Mouse (Mus musculus) gastrocnemius, postnatal 36 days (tissue): ENCODE measurements around the gene Tmc8. TPM values are rescaled to one million over a fixed set of nuclear protein-coding genes. Genes with fewer than 3 reads are reported as not detected.

ENCODE experiments used
- DNase-seq, 2 experiments: peaks; one replicate each; pipeline ENCODE4 v3.0.0; 2022
- intact Hi-C: fragments of 180-260 bp; cut with DNase I; formaldehyde crosslinking; loops from one replicate; pipeline ENCODE4 v1.15.1; 2025
- long read RNA-seq, 2 experiments: library from polyadenylated mRNA; stranded (forward); transcript quantifications; one replicate each; pipeline ENCODE4 v2.0.0; 2021
- total RNA-seq, 2 experiments: library from RNA; stranded (reverse); gene quantifications; 2 replicates each; pipeline ENCODE4 v1.2.3; 2021

Tmc8 gene
- total RNA-seq: 1 to 10 TPM; 1.2 to 1.7 TPM
- long read RNA-seq, experiment 1: 0 reads
- long read RNA-seq, experiment 2, partial matches to known transcripts: 0 of 1 reads
- long read RNA-seq, experiment 2, other reads (novel, unspliced or antisense): 1 of 1 reads

GRCm38 (mm10) chr11:117781993-117782704 lies at the start of gene Tmc8, which contains the start of gene Tmc6:
TSS of gene Tmc8 (plus strand) at chr11:117782076.
TSS of gene Tmc6 (minus strand) at chr11:117782198.
- intact Hi-C loops: no loop called here
- no peak for DNase-seq

GRCm38 (mm10) chr11:117736037-117736689 lies 45.7 kb upstream of the Tmc8 start:
- DNase-seq: no peak
- intact Hi-C loops: no loop called here

GRCm38 (mm10) chr11:117738123-117738522 lies 43.8 kb upstream of the Tmc8 start:
- intact Hi-C loops: no loop called here
- no peak for DNase-seq

DNA sequence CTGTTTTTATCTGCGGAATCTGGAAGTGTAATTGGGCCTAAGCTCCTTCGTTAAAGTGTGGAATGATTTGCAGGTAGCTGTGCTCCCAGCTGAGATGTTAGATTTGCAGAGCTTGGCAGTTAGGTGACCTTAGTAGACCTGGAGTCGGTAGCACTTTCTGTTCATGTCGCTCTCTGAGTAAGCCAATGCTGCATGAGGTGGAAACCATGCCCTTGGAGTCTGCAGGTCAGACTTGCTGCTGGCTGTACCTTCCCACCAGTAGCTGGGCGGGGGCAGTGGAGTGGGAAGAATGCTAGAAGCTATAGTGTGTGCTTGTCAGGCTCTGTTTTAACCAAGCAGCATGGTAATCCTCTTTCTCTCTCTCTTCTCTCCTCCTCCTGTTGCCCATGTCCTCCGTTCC lies 40.7 kb upstream of the Tmc8 start:
- no peak for DNase-seq
- intact Hi-C loops: no loop called here

DNA sequence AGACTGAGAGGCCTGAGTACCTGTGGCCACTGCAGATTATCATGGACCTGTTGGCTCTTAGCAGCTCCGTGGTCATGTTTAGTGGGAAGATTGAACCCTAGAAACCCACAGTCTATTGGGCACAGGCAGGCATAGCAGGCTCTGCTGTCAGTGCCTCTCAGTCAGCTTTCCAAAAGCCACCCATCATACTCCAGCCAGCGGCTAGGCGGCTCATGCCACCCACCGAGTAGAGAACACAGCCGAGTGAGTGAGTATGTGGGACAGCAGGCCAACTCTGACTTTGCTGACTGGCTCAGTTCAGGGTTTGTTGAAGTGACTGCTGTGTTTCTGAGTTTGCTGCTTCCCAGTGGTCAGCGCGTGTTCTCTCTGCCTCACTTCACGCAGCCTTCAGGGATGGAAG lies 39.6 kb upstream of the Tmc8 start:
- DNase-seq: no peak
- intact Hi-C loops: no loop called here

GRCm38 (mm10) chr11:117742715-117743114 lies 39.2 kb upstream of the Tmc8 start:
- DNase-seq: no peak
- intact Hi-C loops: no loop called here

DNA sequence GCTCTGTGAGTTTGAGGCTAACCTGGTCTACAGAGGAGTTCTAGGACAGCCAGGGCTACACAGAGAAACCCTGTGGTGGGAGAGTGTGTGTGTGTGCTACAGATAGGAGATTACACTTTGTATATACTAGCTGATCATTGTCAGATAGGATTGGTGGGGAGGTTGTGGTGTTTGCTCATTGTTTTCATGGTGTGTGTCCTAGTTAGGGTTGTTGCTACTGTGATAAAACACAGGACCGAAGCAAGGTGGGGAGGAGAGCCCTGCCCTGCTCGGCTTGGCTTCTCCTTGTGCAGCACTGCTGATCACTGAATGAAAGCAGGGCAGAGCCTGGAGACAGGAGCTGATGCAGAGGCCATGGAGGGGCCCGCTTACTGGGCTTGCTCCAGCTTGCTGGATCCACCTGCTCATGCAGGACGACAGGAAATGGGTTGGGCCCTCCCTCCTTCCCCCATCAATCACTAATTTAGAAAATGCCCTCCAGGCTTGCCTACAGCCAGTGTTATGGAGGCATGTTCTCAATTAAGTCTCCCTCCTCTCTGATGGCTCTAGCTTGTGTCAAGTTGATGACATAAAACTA lies 38.3 kb upstream of the Tmc8 start:
- intact Hi-C loops: no loop called here
- no peak for DNase-seq

- DNase-seq: no peak
- intact Hi-C loops: no loop called here
Observed at GRCm38 (mm10) chr11:117748628-117749027, 33.2 kb upstream of the Tmc8 start.

- intact Hi-C loops: no loop called here
- peak; percentile 31 to 43 for DNase-seq
Observed at GRCm38 (mm10) chr11:117749414-117749813, 32.5 kb upstream of the Tmc8 start.

- peak in 1 of 2 experiments; percentile 13 for DNase-seq
- intact Hi-C loops: no loop called here
Observed at GRCm38 (mm10) chr11:117751544-117751943, 30.3 kb upstream of the Tmc8 start.

- intact Hi-C loops: no loop called here
- no peak for DNase-seq
Observed at GRCm38 (mm10) chr11:117755891-117756290, 26.0 kb upstream of the Tmc8 start.

- peak in 1 of 2 experiments; percentile 21 for DNase-seq
- intact Hi-C loops: no loop called here
Observed at GRCm38 (mm10) chr11:117759267-117759666, 22.6 kb upstream of the Tmc8 start.

GRCm38 (mm10) chr11:117760374-117761119 lies 21.3 kb upstream of the Tmc8 start:
- intact Hi-C loops: no loop called here

GRCm38 (mm10) chr11:117761801-117762200 lies 20.1 kb upstream of the Tmc8 start:
- intact Hi-C loops: no loop called here
- DNase-seq: no peak

More at GRCm38 (mm10) chr11:117760374-117761119, 21.3 kb upstream of the Tmc8 start:
- DNase-seq: peak in 1 of 2 experiments; percentile 13

DNA sequence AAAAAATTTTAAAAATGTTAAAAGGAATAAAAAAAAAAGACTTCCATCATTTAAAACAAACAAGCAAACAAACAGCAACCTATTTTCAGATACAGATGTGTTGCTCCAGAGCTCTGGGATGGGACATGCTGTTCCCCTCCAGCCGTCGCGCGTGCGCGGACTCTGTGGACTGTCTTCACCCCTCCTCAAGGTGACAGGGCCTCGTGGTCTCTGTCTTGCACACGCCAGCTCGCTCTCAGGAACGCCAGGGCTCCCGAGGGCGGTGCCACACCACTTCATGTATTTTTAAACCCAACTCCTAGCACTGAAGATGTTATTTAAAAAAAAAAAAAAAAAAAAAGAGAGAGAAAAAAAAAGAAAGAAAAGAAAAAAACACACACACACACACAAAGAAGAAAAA lies 19.6 kb upstream of the Tmc8 start:
- intact Hi-C loops: no loop called here
- no peak for DNase-seq

DNA sequence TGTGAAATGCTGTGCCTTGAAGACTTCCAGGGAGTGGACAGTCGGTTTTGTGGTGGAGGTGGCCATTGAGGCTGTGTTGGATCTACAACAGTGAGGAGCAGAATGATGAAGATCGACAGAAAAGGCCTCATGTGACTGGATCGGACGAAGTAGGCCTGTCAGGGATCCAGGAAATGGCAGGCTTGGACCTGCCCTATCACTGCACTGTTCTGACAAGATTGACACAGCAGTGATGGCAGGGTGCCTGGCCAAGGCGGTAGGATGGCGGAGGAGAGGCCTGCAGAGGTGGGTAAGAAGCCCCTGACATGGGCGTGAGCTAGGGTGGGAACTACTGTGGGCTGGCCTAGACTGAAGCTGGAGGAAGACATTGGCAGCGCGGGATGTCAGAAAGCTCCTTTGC lies 17.6 kb upstream of the Tmc8 start:
- intact Hi-C loops: no loop called here
- DNase-seq: no peak

DNA sequence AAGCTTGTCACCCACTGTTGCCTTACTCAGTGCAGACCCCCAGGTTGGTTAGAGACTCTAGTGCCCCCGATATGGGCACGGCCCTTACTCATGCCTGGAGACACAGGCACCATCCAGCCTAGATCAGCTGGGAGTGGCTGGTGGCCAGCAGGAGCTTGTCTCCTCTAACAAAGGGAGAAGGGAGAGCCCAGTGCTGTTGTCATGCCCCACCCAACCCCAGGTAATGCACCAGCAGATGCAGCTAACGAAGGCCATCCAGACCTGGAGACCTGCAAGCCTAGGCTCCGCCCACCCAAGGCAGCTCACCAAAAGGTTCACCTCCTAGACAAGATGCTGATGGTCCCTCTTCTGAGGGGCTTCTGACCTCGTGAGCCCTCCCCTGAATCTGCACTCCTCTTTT lies 16.5 kb upstream of the Tmc8 start:
- peak in 1 of 2 experiments; percentile 13 for DNase-seq
- intact Hi-C loops: no loop called here

DNA sequence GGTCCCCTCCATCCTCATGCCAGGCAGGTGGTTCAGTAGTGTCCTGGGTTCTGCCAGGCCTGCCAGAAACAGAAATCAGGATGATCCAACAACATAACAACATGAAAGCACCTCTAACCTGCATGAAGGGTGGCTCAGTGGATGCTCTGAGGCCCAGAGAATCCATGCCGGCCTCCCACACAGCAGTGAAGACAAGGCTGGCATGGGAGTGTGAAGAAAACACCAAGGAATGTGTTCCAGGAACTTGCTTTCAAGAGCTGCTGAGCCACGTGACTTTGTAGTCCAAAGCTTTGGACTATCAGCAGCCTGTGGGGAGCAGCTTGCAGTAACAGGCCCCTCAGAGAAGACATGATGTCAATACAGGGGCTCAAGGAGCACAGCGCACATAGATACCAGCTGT lies 15.6 kb upstream of the Tmc8 start:
- intact Hi-C loops: no loop called here
- DNase-seq: peak in 1 of 2 experiments; percentile 11

DNA sequence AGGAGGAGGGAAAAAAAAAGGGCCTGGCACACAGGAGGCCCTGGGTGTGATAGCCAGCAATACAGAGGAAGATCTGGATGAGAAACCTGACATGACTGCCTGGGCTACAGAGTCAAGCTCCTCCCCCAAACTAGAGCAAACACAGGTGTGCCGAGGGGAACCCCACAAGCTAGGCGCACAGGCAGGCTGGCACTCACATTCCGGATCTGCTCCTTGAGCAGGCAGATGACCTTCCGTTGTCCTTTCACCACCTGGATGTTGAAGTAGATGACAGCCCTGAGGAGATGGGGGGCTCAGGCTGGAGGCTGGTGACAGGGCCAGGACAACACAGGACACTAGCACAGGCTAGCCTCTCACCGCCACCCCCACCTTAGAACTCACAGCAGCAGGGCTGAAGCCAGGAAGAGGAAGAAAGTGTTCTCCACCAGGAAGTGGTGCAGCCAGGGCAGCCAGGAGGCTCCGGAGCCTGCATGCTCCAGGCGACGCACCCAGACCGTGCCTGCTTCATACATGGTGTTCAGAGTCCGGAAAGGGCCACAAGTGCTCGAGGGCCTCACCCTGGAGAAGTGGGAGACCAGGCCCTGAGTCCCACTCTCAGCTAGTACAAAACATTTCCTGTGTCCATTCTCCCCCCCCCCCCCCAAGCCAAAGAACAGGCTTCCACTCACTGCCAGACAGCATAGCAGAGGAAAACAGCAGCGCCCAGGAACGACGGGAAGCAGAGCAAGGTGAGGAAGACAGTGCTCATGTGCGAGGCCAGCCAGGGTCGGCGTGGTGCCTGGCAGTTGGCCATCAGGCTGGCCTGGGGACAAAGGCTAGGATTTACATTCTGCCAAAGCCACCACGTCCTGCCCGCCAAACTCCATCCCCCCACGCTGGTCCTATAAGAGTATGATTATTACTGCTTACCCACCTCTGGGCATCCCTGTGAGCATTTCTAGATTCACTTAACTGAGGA lies 12.9 kb upstream of the Tmc8 start:
- intact Hi-C loops: no loop called here

GRCm38 (mm10) chr11:117769683-117770047 lies 12.2 kb upstream of the Tmc8 start:
- intact Hi-C loops: no loop called here
- no peak for DNase-seq

More for the DNA sequence above, 12.9 kb upstream of the Tmc8 start:
- DNase-seq: peak in 1 of 2 experiments; percentile 13
